Mouse (Mus musculus) megakaryocyte, embryonic 14.5 days (primary cell): Measurements from ENCODE around the gene Mrs2. TPM values are rescaled to one million over a fixed set of nuclear protein-coding genes. Genes with fewer than 3 reads are reported as not detected.
"Not testable (repeated sequence)": the region's sequence is repeated elsewhere in the genome, so short reads cannot be mapped to it uniquely, and the experiment has no call there.

ENCODE experiments used
- H3K27me3 ChIP-seq: replicated peaks from 2 replicates; pipeline ENCODE3; 2012; ENCODE audit warnings: inconsistent platforms
- H3K36me3 ChIP-seq: replicated peaks from 2 replicates; pipeline ENCODE3; 2012; ENCODE audit warnings: low read length, inconsistent platforms, mixed read lengths
- H3K4me1 ChIP-seq: 2 replicates; pipeline ENCODE4 v1.6.1; 2012; ENCODE audit warnings: inconsistent platforms
- H3K4me3 ChIP-seq: replicated peaks from 2 replicates; pipeline ENCODE3; 2012; ENCODE audit warnings: moderate library complexity, mild to moderate bottlenecking, inconsistent platforms
- H3K9me3 ChIP-seq: 2 replicates; pipeline ENCODE4 v1.6.1; 2012; ENCODE audit warnings: inconsistent platforms
- FLI1 ChIP-seq: IDR thresholded peaks from 2 replicates; pipeline ENCODE4 v1.6.1; 2012; ENCODE audit warnings: low read length, inconsistent platforms, mixed read lengths
- GATA1 ChIP-seq: IDR thresholded peaks from 3 replicates; pipeline ENCODE4 v1.6.1; 2012; ENCODE audit warnings: mixed read lengths, low read length, inconsistent platforms, borderline replicate concordance
- polyA plus RNA-seq: library from polyadenylated mRNA; stranded (reverse); fragments of >175 nt; gene quantifications from 2 replicates; pipeline ENCODE4 v1.2.3, GENCODE M21; 2012; ENCODE audit warnings: low replicate concordance; ENCODE audit not compliant: insufficient read depth

Gene Mrs2
- polyA plus RNA-seq, 1 experiment: 1.9 TPM

DNA sequence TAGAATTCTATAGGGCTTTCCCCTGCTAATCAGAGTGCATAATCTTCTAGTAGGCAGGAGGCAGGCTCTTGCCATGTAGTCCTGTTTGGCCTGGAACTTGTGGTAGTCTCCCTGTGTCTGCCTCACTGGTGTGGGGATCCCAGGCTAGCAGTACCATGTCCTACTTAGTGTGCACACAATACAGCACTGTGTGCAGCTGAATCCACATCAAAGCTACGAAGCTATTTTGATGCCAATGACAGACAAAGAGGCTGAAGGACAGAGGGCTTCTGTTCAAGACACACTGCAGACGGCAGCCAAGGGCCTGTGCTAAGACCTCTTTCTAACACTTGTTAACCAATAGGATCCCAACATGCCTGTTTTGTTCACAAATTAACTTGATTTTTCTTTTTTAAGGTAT is 34.7 kb downstream of the Mrs2 start:
- H3K4me3 ChIP-seq: no peak overlapping the region
- H3K36me3 ChIP-seq: peaks cover 31% of the 10 kb centered on the region
- no peaks in the 10 kb centered on the region for H3K9me3 ChIP-seq
- peaks cover 30% of the 10 kb centered on the region for H3K4me1 ChIP-seq
- no peaks in the 10 kb centered on the region for H3K27me3 ChIP-seq
- TF ChIP-seq GATA1: no peak
- no peak for TF ChIP-seq FLI1

DNA sequence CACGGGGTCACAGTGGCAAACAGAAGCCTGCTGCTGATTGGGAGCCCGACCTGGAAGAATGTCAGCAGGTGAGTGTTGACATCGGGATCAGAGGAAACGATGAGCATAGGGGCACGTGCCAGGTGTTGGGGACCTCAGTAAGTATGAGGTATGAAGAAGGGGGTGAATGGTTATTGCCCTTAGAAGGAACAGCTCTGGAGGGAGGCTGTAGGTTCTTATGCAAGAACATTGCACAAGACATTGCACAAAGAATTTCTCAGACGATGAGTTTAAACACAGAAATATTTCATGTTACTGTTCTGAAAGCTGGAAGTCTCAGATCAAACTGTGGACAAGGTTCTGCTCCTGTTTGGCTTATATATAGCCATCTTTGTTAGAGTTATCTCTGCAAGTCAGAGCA is 39.1 kb downstream of the Mrs2 start:
- no peaks in the 10 kb centered on the region for H3K9me3 ChIP-seq
- peaks cover 19% of the 10 kb centered on the region for H3K4me1 ChIP-seq
- TF ChIP-seq GATA1 (no peak), FLI1 (no peak)
- peaks cover 8% of the 10 kb centered on the region for H3K27me3 ChIP-seq
- peaks cover 3% of the 10 kb centered on the region for H3K36me3 ChIP-seq
- H3K4me3 ChIP-seq: no peak overlapping the region

DNA sequence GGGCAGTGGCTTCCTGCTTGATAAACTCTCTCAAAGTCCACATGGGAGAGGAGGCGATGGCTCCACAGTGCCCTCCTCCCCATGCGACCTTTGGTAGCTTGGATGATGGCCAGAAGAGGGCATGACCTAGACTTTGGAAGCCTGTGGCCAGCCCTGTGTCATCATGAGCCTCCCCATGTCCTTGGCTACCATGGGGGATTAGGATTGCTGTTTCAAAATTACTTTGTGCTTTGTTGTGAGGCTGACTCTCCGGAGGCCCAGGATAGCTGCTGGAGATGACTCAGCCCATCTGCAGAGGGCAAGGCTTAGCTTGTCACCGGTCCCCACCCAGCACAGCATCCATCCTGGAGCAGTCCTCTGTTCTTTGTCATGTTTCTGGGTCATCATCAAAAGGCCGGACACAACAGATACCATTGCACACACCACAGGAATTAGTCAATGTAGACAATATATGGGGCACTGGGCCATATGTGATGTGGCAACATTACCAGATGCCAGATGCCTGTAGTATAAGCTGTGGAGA is 42.3 kb downstream of the Mrs2 start:
- no peaks in the 10 kb centered on the region for H3K36me3 ChIP-seq
- H3K4me1 ChIP-seq: peaks cover 14% of the 10 kb centered on the region
- H3K9me3 ChIP-seq: no peaks in the 10 kb centered on the region
- H3K4me3 ChIP-seq: no peak overlapping the region
- TF ChIP-seq GATA1 (no peak), FLI1 (no peak)
- H3K27me3 ChIP-seq: peaks cover 8% of the 10 kb centered on the region

DNA sequence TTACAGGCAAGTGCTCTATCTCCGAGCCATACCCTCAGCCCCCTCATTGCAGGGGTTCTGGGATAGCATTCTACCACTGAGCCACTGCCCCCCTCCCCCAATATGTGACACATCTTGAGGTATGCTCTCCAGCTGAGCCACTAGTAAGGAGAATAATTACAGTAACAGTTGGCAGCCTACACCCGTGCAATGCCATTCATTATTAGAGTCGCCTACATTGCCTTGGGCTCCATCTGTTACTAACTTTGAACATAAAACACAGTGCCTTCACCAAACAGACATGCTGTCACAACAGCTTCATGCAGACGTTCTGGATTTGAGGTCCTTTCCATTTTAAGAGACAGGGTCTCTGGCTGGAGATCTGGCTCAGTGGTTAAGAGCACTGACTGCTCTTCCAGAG is 43.8 kb downstream of the Mrs2 start:
- peaks cover 3% of the 10 kb centered on the region; the same call in 1 of the 2 replicates for H3K9me3 ChIP-seq
- TF ChIP-seq FLI1: no peak
- peaks cover 8% of the 10 kb centered on the region for H3K4me1 ChIP-seq
- no peaks in the 10 kb centered on the region for H3K36me3 ChIP-seq
- no peak overlapping the region for H3K4me3 ChIP-seq
- H3K27me3 ChIP-seq: peaks cover 10% of the 10 kb centered on the region

DNA sequence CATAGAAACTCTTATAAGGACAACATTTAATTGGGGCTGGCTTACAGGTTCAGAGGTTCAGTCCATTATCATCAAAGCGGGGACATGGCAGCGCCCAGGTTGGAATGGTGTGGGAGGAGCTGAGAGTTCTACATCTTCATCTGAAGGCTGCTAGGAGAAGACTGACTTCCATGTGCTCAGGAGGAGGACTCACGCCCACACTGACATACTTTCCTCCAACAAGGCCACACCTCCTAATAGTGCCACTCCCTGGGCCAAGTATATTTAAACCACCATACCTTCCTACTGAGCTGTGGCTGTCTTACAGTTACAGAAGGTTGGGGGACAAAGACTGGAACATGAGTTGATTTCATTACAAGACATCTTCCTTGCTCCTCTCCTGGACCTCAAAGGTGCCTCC is 48.4 kb downstream of the Mrs2 start:
- not testable (repeated sequence) for H3K4me3 ChIP-seq, H3K36me3 ChIP-seq

DNA sequence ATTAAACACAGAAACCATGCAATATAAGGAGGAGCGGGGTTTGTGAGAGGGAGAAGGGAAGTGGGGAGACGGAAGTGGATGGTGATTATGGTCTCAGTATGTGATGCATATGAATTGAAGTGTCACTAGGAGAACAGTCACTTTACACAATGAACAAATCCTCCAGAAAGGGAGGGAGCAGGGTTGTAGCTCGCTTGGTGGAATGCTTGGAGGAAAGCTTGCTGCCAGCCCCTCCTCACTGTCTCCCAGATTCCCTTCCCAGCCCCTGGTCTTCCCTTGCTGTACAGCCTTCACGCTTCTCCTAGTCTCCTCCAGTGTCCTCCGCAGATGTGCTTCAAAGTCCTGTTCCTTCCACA is 54.4 kb downstream of the Mrs2 start:
- TF ChIP-seq FLI1 (no peak), GATA1 (no peak)
- Histone ChIP-seq H3K27me3 (peaks cover 30% of the 10 kb centered on the region), H3K4me3 (peak overlapping the region; percentile 87)

More for the DNA sequence above, 48.4 kb downstream of the Mrs2 start:
- not testable (repeated sequence) for H3K4me1 ChIP-seq, H3K9me3 ChIP-seq
- peaks cover 18% of the 10 kb centered on the region for H3K27me3 ChIP-seq

DNA sequence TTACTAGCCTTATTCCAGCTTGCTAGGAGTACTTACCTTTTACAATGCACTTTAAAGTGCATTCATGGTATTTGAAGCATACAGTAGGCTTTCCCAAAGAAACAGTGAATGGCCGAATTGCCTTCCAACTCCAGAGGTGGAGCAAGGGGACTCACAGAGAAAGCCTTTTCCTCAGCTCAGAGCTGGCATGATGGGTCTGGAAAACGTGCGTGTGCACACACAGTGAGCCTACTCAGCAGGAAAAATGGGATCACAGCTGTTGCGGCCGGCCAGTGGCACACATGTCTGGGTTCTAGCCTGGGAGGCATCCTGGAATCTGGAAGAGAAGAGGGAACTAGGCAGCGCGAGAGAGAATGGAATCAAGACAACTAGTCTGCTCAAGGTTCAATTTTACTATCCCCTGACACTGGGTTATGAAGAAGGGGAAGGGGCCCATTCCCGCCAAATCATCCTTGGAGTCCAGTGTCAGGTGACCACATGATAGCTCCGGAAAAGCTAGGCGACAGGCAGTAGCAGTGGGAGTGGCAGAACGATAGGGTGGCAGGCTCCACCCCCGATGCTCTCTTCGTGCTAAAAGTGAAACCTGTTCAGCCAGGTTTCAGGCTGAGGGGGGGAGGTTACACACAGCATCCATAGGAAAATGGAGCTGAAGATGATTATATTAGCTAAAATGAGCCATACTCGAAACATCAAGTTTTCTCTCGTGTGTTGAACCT is 54.9 kb downstream of the Mrs2 start:
- TF ChIP-seq FLI1: no peak
- no peak for TF ChIP-seq GATA1
- peak overlapping the region; percentile 87 for H3K4me3 ChIP-seq
- peaks cover 31% of the 10 kb centered on the region for H3K27me3 ChIP-seq
- H3K36me3 ChIP-seq: no peaks in the 10 kb centered on the region
- H3K9me3 ChIP-seq: no peaks in the 10 kb centered on the region
- peaks cover 35% of the 10 kb centered on the region for H3K4me1 ChIP-seq

More for the DNA sequence above, 54.4 kb downstream of the Mrs2 start:
- no peaks in the 10 kb centered on the region for H3K36me3 ChIP-seq
- H3K9me3 ChIP-seq: no peaks in the 10 kb centered on the region
- peaks cover 32% of the 10 kb centered on the region for H3K4me1 ChIP-seq

DNA sequence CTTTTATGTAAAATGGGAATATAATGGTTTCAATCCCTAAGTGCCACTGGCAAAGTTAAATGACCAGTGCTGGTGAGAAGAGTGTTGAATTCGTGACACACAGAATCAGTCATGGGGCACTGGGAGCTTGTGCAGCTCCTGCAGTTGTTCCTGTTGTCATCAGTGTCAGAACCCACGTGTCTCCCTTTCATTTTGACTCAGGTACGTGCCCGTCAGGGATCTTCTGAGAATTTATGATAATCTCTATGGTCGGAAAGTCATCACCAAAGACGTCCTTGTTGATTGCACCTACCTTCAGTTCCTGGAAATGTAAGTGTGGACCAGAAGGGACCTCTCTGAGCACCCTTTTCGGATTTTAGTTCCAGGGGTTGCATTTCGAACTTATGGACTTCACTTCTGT is 58.1 kb downstream of the Mrs2 start:
- Histone ChIP-seq H3K9me3 (no peaks in the 10 kb centered on the region), H3K4me1 (peaks cover 27% of the 10 kb centered on the region), H3K4me3 (no peak overlapping the region), H3K27me3 (peaks cover 22% of the 10 kb centered on the region), H3K36me3 (no peaks in the 10 kb centered on the region)
- TF ChIP-seq GATA1 (no peak), FLI1 (no peak)

DNA sequence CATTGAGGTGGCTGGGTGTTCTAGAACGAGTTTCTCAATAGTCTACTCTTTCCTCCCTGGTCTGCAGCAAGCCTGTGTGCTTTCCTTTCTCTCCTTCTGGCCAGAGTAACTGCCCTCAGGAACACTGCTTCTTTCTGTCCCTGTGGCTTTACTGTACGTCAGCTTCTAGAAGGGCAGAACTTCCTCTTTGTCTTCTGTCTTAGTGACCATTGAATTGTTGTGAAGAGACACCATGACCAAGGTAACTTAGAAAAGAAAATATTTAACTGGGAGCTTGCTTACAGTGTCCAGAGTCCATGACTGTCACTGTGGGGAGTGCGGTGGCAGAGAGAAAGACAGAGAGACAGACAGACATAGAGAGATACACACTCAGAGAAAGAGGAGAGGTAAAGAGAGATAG is 60.1 kb downstream of the Mrs2 start:
- H3K36me3 ChIP-seq: no peaks in the 10 kb centered on the region
- H3K4me3 ChIP-seq: no peak overlapping the region
- no peak for TF ChIP-seq FLI1
- H3K9me3 ChIP-seq: no peaks in the 10 kb centered on the region
- peaks cover 12% of the 10 kb centered on the region for H3K4me1 ChIP-seq
- peaks cover 28% of the 10 kb centered on the region for H3K27me3 ChIP-seq

DNA sequence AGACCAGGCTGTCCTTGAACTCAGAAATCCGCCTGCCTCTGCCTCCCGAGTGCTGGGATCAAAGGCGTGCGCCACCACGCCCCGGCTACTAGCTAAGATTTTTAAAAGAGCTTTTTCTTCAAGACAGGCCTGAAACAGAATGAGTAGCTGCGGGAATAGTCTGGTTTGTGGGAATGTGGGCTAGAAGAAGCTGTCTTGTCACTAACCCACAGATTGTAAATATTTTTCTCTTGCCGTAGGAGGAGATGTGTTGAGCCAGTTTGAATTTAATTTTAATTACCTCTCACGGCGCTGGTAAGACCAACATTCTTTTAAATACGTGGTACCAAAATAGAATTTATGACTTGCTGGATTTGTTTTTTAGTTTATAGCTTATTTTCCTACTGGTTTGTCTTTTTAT is 61.5 kb downstream of the Mrs2 start:
- Histone ChIP-seq H3K4me1 (peaks cover 4% of the 10 kb centered on the region; the same call in 1 of the 2 replicates), H3K36me3 (no peaks in the 10 kb centered on the region), H3K4me3 (no peak overlapping the region), H3K9me3 (no peaks in the 10 kb centered on the region), H3K27me3 (peaks cover 36% of the 10 kb centered on the region)
- TF ChIP-seq GATA1 (no peak), FLI1 (no peak)

DNA sequence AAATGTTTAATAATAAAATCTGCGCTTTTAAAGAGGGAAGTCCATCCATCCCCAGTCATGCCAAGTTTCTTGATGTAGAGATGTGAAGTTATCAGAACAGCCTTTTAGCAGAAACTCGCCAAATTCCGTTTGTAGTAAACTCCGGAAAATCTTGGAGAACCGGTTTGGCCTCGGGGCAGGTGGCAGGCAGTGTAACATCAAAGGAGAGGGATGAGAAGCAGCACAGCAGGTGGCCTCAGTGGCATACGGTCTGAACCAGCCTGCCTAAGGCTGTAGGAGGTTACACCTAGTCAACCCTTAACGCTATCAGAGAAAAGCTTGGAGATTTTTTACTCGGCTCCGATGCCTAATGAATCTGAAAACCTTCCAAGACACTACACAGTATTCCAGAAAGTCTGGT is 64.7 kb downstream of the Mrs2 start:
- Histone ChIP-seq H3K4me1 (0 out of 2 replicates have a peak, but pooled peaks cover 3% of the 10 kb centered on the region), H3K4me3 (no peak overlapping the region)
- TF ChIP-seq FLI1 (no peak), GATA1 (no peak)

More for the DNA sequence above, 64.7 kb downstream of the Mrs2 start:
- H3K36me3 ChIP-seq: no peaks in the 10 kb centered on the region
- H3K27me3 ChIP-seq: peaks cover 37% of the 10 kb centered on the region
- H3K9me3 ChIP-seq: no peaks in the 10 kb centered on the region
